Mouse (Mus musculus): ENCODE measurements at regions not wholly inside any gene's neighbourhood (a gene's known extent, or its start where the extent isn't known, plus 50 kb on each side); places are given as distances from the start of the nearest gene placed in this dataset.

DNA sequence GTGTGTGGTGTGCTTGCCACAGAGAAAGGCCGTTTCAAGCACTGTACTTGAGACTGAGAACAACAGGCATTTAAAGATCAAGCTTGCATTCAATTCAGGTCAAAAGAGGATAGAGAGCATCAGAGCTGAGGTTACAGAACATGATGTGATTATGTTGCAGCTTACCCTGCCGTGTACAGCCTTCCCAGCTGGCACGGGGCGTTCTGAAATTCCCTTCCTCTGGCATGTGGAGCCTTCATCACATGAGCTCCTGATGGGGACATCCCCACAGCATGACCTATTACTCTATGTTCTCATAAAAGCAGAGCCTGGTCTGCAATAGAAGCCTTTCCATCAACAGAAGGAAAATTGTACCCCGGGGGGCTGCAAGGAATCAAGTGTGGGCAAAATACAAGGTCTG, 62.5 kb upstream of the Spag17 start:
- no peaks in the 10 kb centered on the region for H3K27me3 ChIP-seq (replicated peaks; ENCODE audit: low read depth, poor library complexity, severe bottlenecking)
- 88% methylated on average over 5 of the region's 5 CpGs for WGBS

DNA sequence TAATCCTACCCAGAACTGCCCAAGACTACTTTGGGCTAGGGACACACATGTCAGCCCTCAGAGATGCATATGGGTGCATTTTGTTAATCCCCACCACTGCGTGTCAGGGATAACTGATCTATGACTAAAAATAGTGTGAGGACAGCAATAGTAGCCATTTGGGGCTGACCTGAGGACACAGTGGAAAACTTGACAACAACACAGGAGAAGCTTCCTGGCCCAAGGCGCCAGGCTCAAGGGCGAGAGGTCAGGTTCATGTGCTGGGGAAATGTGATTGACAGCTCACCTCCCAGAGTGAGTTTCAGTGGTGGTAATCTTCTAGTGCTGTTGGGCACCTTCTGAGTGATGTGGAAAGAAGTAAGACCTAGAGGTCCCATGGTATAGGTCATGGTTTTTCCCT, 62.0 kb upstream of the Spag17 start:
- peaks cover 2% of the 10 kb centered on the region for H3K4me1 ChIP-seq
- WGBS: 79% methylated on average over 3 of the region's 3 CpGs
- no peak overlapping the region for H3K27ac ChIP-seq (replicated peaks)
- no peak overlapping the region for H3K4me3 ChIP-seq
- H3K9me3 ChIP-seq: no peaks in the 10 kb centered on the region
- no peaks in the 10 kb centered on the region for H3K36me3 ChIP-seq (replicated peaks)
- no peaks in the 10 kb centered on the region for H3K27me3 ChIP-seq (replicated peaks; ENCODE audit: low read depth, poor library complexity, severe bottlenecking)
- no peak for DNase-seq (ENCODE audit: low spot score)

More for the DNA sequence above, 62.5 kb upstream of the Spag17 start:
- no peak for DNase-seq (ENCODE audit: low spot score)
- Histone ChIP-seq H3K36me3 (replicated peaks) (no peaks in the 10 kb centered on the region), H3K27ac (replicated peaks) (no peak overlapping the region), H3K9me3 (no peaks in the 10 kb centered on the region), H3K4me3 (no peak overlapping the region), H3K4me1 (peaks cover 8% of the 10 kb centered on the region)
